Mouse (Mus musculus) neural tube, embryonic 15.5 days (tissue): ENCODE results near the gene Wdr81. TPM values are rescaled to one million over a fixed set of nuclear protein-coding genes. Genes with fewer than 3 reads are reported as not detected.
A peak's percentile ranks its signal among the peaks of the same experiment; 100 is the strongest.

Source experiments
- microRNA counts: library from miRNA; unstranded; fragments of <30 nt; microRNA quantifications from one replicate; lab custom pipeline; 2016
- microRNA-seq: library from miRNA; unstranded; fragments of <30 nt; microRNA quantifications from one replicate; pipeline ENCODE4, GENCODE M21; 2017
- polyA plus RNA-seq: library from polyadenylated mRNA; unstranded; fragments of >200 nt; fragmentation: Nextera tagmentation; extraction: Ambion mirVana; gene quantifications from 2 replicates; pipeline ENCODE4 v1.2.1, GENCODE M21; 2015

Wdr81 gene
- polyA plus RNA-seq, 1 experiment from 2014 or later, result 6.3 TPM

MicroRNAs encoded within 50 kb of the gene (microRNA counts, 519-probe panel; counts per million panel counts)
- microRNA mmu-miR-22 (lab: Ali Mortazavi, UCI), result 3,722 counts per million, percentile 89 among the panel's probes with 10 or more counts

Small RNA genes lying within 50 kb of the gene (microRNA-seq; reads per million reads assigned to microRNA genes)
- 3,642 reads per million, percentile 90 among the genes with 10 or more reads in this experiment for gene Mir22

Other genes starting within 250 kb of the Wdr81 start
- 51.3 and 71.1 TPM in 2 replicates for gene Rpa1, start 106.4 kb downstream of the Wdr81 start, polyA plus RNA-seq
- 14.6 and 18.7 TPM in 2 replicates for gene Smyd4, start 106.3 kb downstream of the Wdr81 start, polyA plus RNA-seq
- gene Serpinf1, start 32.0 kb downstream of the Wdr81 start, polyA plus RNA-seq, result 63.4 and 69.1 TPM in 2 replicates
- gene Serpinf2, start 15.1 kb downstream of the Wdr81 start, polyA plus RNA-seq, result 0.33 and 1.6 TPM in 2 replicates
- 2.4 and 8.5 TPM in 2 replicates for gene Tlcd2, start 7.0 kb upstream of the Wdr81 start, polyA plus RNA-seq
- 43.9 and 44.3 TPM in 2 replicates for gene Prpf8, start 32.1 kb upstream of the Wdr81 start, polyA plus RNA-seq
- 2.8 and 3.1 TPM in 2 replicates for gene Rilp, start 55.4 kb upstream of the Wdr81 start, polyA plus RNA-seq
- gene Scarf1, start 58.8 kb upstream of the Wdr81 start, polyA plus RNA-seq, result 3.9 and 4.7 TPM in 2 replicates
- gene Slc43a2, start 77.0 kb upstream of the Wdr81 start, polyA plus RNA-seq, result 15.7 and 15.8 TPM in 2 replicates
- 113 and 117 TPM in 2 replicates for gene Pitpna, start 133.4 kb upstream of the Wdr81 start, polyA plus RNA-seq
- 39.0 and 39.7 TPM in 2 replicates for gene Inpp5k, start 176.3 kb upstream of the Wdr81 start, polyA plus RNA-seq
- gene Myo1c, start 195.8 kb upstream of the Wdr81 start, polyA plus RNA-seq, result 12.4 and 22.0 TPM in 2 replicates
- gene Crk, start 224.5 kb upstream of the Wdr81 start, polyA plus RNA-seq, result 102 and 107 TPM in 2 replicates